Comparison of ENCODE assay signal across 10 mouse cellular contexts in genomic region chr9:58859080-58859635, GRCm38 (mm10). TPM values are rescaled to one million over a fixed set of nuclear protein-coding genes. Genes with fewer than 3 reads are reported as not detected.
A peak's percentile ranks its signal among the peaks of the same experiment; 100 is the strongest.
DNase-seq lines count a peak whose midpoint lies in the region; ATAC-seq and TF ChIP-seq lines count a peak whose summit lies in the region.
"Had no signal": no experiment of that assay in that cellular context is flagged by ENCODE, and none has a peak within 500 bp of the region (broad histone marks: within the 10 kb centered on the region; RNA-seq: fewer than 3 reads in every experiment).

No protein-coding gene starts in this region.

- peak overlapping the region; percentile 9; the same call in 1 of the 2 replicates for H3K9ac ChIP-seq in kidney, embryonic 16.5 days (replicated peaks; ENCODE audit: low read length)
- H3K9ac ChIP-seq in forebrain, embryonic 14.5 days (ENCODE audit: low read length) = no peak overlapping the region
- peak overlapping the region; percentile 34 for H3K9ac ChIP-seq in limb, embryonic 14.5 days (ENCODE audit: low read depth, low read length, severe bottlenecking)

- peaks cover 12% of the 10 kb centered on the region for H3K4me1 ChIP-seq in kidney, embryonic 16.5 days (ENCODE audit: insufficient read depth, low read length)
- no peaks in the 10 kb centered on the region; the same call in 1 of the 2 replicates for H3K4me1 ChIP-seq in forebrain, embryonic 14.5 days (ENCODE audit: control insufficient read depth, insufficient read depth, low read length)
- H3K4me1 ChIP-seq in limb, embryonic 14.5 days (ENCODE audit: control insufficient read depth, insufficient read depth, low read length) = no peaks in the 10 kb centered on the region; the same call in 1 of the 2 replicates

- H3K4me2 ChIP-seq in kidney, embryonic 16.5 days (replicated peaks; ENCODE audit: low read depth, low read length) = peak overlapping the region; percentile 59
- peak overlapping the region; percentile 32 for H3K4me2 ChIP-seq in forebrain, embryonic 14.5 days (ENCODE audit: low read length)
- peak overlapping the region; percentile 45 for H3K4me2 ChIP-seq in limb, embryonic 14.5 days (replicated peaks; ENCODE audit: low read depth, low read length, severe bottlenecking)

- H3K9me3 ChIP-seq in kidney, embryonic 16.5 days (ENCODE audit: low read length) = no peaks in the 10 kb centered on the region
- H3K9me3 ChIP-seq in forebrain, embryonic 14.5 days (replicated peaks; ENCODE audit: control insufficient read depth, low read length) = no peaks in the 10 kb centered on the region
- H3K9me3 ChIP-seq in limb, embryonic 14.5 days (ENCODE audit: control insufficient read depth, low read length) = no peaks in the 10 kb centered on the region

- no peak for DNase-seq in kidney, adult 8-10 months
- DNase-seq in embryo, embryonic 10.5 days (ENCODE audit: low spot score) = peak; percentile 44
- DNase-seq in forebrain, embryonic 14.5 days (ENCODE audit: low spot score) = no peak
- DNase-seq in limb, embryonic 14.5 days (ENCODE audit: low spot score) = no peak
- no peak for DNase-seq in thymus, postnatal 4 days
- DNase-seq in thymus, postnatal 25 days = no peak
- DNase-seq: cerebellum, adult 18-20 months; thymus, adult 2 months had no signal

- H3K36me3 ChIP-seq in kidney, embryonic 16.5 days (ENCODE audit: insufficient read depth, low read length) = no peaks in the 10 kb centered on the region
- H3K36me3 ChIP-seq in forebrain, embryonic 14.5 days (ENCODE audit: control insufficient read depth, insufficient read depth, low read length) = 0 out of 2 replicates have a peak, but pooled peaks cover 5% of the 10 kb centered on the region
- H3K36me3 ChIP-seq in limb, embryonic 14.5 days (ENCODE audit: control insufficient read depth, insufficient read depth, low read length) = no peaks in the 10 kb centered on the region

- peak overlapping the region; percentile 31 for H3K4me3 ChIP-seq in kidney, embryonic 16.5 days (ENCODE audit: low read length)
- H3K4me3 ChIP-seq in forebrain, embryonic 14.5 days (ENCODE audit: low read depth, low read length) = no peak overlapping the region
- H3K4me3 ChIP-seq in limb, embryonic 14.5 days (replicated peaks; ENCODE audit: low read length) = peak overlapping the region; percentile 26

- H3K27ac ChIP-seq in kidney, embryonic 16.5 days (ENCODE audit: low read length) = no peak overlapping the region
- no peak overlapping the region for H3K27ac ChIP-seq in forebrain, embryonic 14.5 days (ENCODE audit: low read depth, low read length)
- H3K27ac ChIP-seq in limb, embryonic 14.5 days (replicated peaks; ENCODE audit: low read depth, low read length) = no peak overlapping the region

- peak; percentile 46 for ATAC-seq in kidney, embryonic 16.5 days (ENCODE audit: low FRiP score, low TSS enrichment)
- no peak for ATAC-seq in forebrain, embryonic 14.5 days
- ATAC-seq in limb, embryonic 14.5 days (ENCODE audit: low FRiP score, low read depth) = 0 out of 2 replicates have a peak, but pooled peaks have one; percentile 26
- ATAC-seq: Patski had no signal

- no peak for TF ChIP-seq POLR2A in limb, embryonic 14.5 days (IDR thresholded peaks at IDR 0.05; ENCODE audit: borderline replicate concordance, extremely low read depth, insufficient read depth, insufficient read length)

- WGBS in kidney, embryonic 16.5 days = 16% methylated on average over 30 of the region's 30 CpGs
- WGBS in forebrain, embryonic 14.5 days = 37% methylated on average over 30 of the region's 30 CpGs
- 26% methylated on average over 29 of the region's 30 CpGs for WGBS in limb, embryonic 14.5 days

- H3K27me3 ChIP-seq in kidney, embryonic 16.5 days (ENCODE audit: insufficient read depth, low read length) = no peaks in the 10 kb centered on the region
- H3K27me3 ChIP-seq in forebrain, embryonic 14.5 days (replicated peaks; ENCODE audit: control insufficient read depth, insufficient read depth, low read length) = no peaks in the 10 kb centered on the region
- H3K27me3 ChIP-seq in limb, embryonic 14.5 days (ENCODE audit: control insufficient read depth, insufficient read depth, low read length) = no peaks in the 10 kb centered on the region

RNA-seq across cellular contexts. Expression of gene Hcn4, which starts 35.9 kb away (rescaled TPM):
- 0.34 and 0.39 TPM in 2 replicates for polyA plus RNA-seq in kidney, embryonic 16.5 days (2015; fragmentation: Nextera tagmentation; extraction: Ambion mirVana)
- polyA plus RNA-seq in forebrain, embryonic 14.5 days (2014; fragmentation: Nextera tagmentation; extraction: Ambion mirVana) = 2.6 and 3.0 TPM in 2 replicates
- polyA plus RNA-seq in limb, embryonic 14.5 days (2012; rRNA removed) = 1.2 and 1.6 TPM in 2 replicates
- 0.25 and 0.43 TPM in 2 replicates for polyA plus RNA-seq in limb, embryonic 14.5 days (2014; fragmentation: Nextera tagmentation; extraction: Ambion mirVana)
